In genomic region chr10:115175591-115175991, GRCm38 (mm10) we compare ENCODE assay signal across 13 mouse cellular contexts. TPM values are rescaled to one million over a fixed set of nuclear protein-coding genes. Genes with fewer than 3 reads are reported as not detected.
A peak's percentile ranks its signal among the peaks of the same experiment; 100 is the strongest.
DNase-seq lines count a peak whose midpoint lies in the region; ATAC-seq and TF ChIP-seq lines count a peak whose summit lies in the region.
"Had no signal": no experiment of that assay in that cellular context is flagged by ENCODE, and none has a peak within 500 bp of the region (broad histone marks: within the 10 kb centered on the region; RNA-seq: fewer than 3 reads in every experiment).

No protein-coding gene starts in this region.

- 0 out of 2 replicates have a peak overlapping the region, but pooled peaks have one; percentile 16 for H3K4me2 ChIP-seq in heart, embryonic 13.5 days
- H3K4me2 ChIP-seq in hindbrain, embryonic 14.5 days (replicated peaks): no peak overlapping the region; the same call in 1 of the 2 replicates
- H3K4me2 ChIP-seq: embryonic facial prominence, embryonic 13.5 days had no signal

- WGBS in heart, embryonic 13.5 days: 50% methylated on average over 12 of the region's 12 CpGs
- 67% methylated on average over 12 of the region's 12 CpGs for WGBS in thymus, adult 2 months
- 46% methylated on average over 12 of the region's 12 CpGs for WGBS in hindbrain, embryonic 14.5 days

- ATAC-seq in heart, embryonic 13.5 days (ENCODE audit: extremely low read depth, insufficient number of reproducible peaks, low FRiP score, low TSS enrichment): no peak
- ATAC-seq in hindbrain, embryonic 14.5 days (ENCODE audit: low FRiP score): no peak

- DNase-seq in heart, adult 18-20 months: no peak
- DNase-seq in right cerebral cortex, postnatal 10 days (ENCODE audit: low spot score in 2 of 2): peak; percentile 43 to 45
- DNase-seq in right cerebral cortex, adult 18-20 months: no peak
- peak; percentile 29 for DNase-seq in layer of hippocampus, adult 9-11 months
- no peak for DNase-seq in thymus, adult 2 months
- DNase-seq in hindbrain, embryonic 14.5 days (ENCODE audit: low spot score): no peak
- no peak for DNase-seq in gastrocnemius, postnatal 4 days (ENCODE audit: low spot score in 2 of 2)
- DNase-seq: thymus, postnatal 36 days had no signal

- no peak overlapping the region for H3K4me3 ChIP-seq in heart, embryonic 13.5 days
- H3K4me3 ChIP-seq in thymus, adult 2 months (ENCODE audit: control insufficient read depth, insufficient read depth, low read length): no peak overlapping the region
- H3K4me3 ChIP-seq in hindbrain, embryonic 14.5 days (replicated peaks; ENCODE audit: low read length): no peak overlapping the region
- H3K4me3 ChIP-seq: embryonic facial prominence, embryonic 13.5 days; myocyte had no signal

- no peak overlapping the region for H3K9ac ChIP-seq in heart, embryonic 13.5 days
- no peak overlapping the region for H3K9ac ChIP-seq in hindbrain, embryonic 14.5 days
- H3K9ac ChIP-seq: embryonic facial prominence, embryonic 13.5 days had no signal

- no peaks in the 10 kb centered on the region for H3K27me3 ChIP-seq in heart, embryonic 13.5 days (replicated peaks)
- no peaks in the 10 kb centered on the region for H3K27me3 ChIP-seq in thymus, adult 2 months (ENCODE audit: control insufficient read depth, insufficient read depth, low read length)
- H3K27me3 ChIP-seq in hindbrain, embryonic 14.5 days (ENCODE audit: control insufficient read depth, insufficient read depth, low read length): no peaks in the 10 kb centered on the region
- H3K27me3 ChIP-seq: embryonic facial prominence, embryonic 13.5 days had no signal

- H3K27ac ChIP-seq in heart, embryonic 13.5 days (replicated peaks): no peak overlapping the region
- no peak overlapping the region for H3K27ac ChIP-seq in thymus, adult 2 months (ENCODE audit: control insufficient read depth, insufficient read depth, low read length)
- no peak overlapping the region for H3K27ac ChIP-seq in hindbrain, embryonic 14.5 days
- H3K27ac ChIP-seq: embryonic facial prominence, embryonic 13.5 days had no signal

- no peaks in the 10 kb centered on the region for H3K36me3 ChIP-seq in heart, embryonic 13.5 days
- no peaks in the 10 kb centered on the region for H3K36me3 ChIP-seq in thymus, adult 2 months (ENCODE audit: control insufficient read depth, insufficient read depth, low read length)
- no peaks in the 10 kb centered on the region for H3K36me3 ChIP-seq in hindbrain, embryonic 14.5 days (replicated peaks; ENCODE audit: control insufficient read depth, insufficient read depth)
- H3K36me3 ChIP-seq: embryonic facial prominence, embryonic 13.5 days had no signal

- H3K9me3 ChIP-seq in heart, embryonic 13.5 days: no peaks in the 10 kb centered on the region
- no peaks in the 10 kb centered on the region for H3K9me3 ChIP-seq in hindbrain, embryonic 14.5 days (ENCODE audit: control insufficient read depth, low read length)
- H3K9me3 ChIP-seq: embryonic facial prominence, embryonic 13.5 days had no signal

- H3K4me1 ChIP-seq in heart, embryonic 13.5 days: peaks cover 14% of the 10 kb centered on the region; the same call in 1 of the 2 replicates
- no peaks in the 10 kb centered on the region for H3K4me1 ChIP-seq in thymus, adult 2 months (replicated peaks; ENCODE audit: control insufficient read depth, insufficient read depth, low read length)
- H3K4me1 ChIP-seq in hindbrain, embryonic 14.5 days (replicated peaks; ENCODE audit: control insufficient read depth, insufficient read depth, low read length): no peaks in the 10 kb centered on the region

- no peak for TF ChIP-seq POLR2A in thymus, adult 2 months (IDR thresholded peaks at IDR 0.05; ENCODE audit: control insufficient read depth, extremely low read depth, insufficient read depth, low read length, poor library complexity)

- no peak for TF ChIP-seq CTCF in thymus, adult 2 months (IDR thresholded peaks at IDR 0.05; ENCODE audit: borderline replicate concordance, control insufficient read depth, extremely low read depth, insufficient read depth, low read length, poor library complexity)

RNA-seq across cellular contexts. Expression of gene Tph2, which starts 9.2 kb away (rescaled TPM):
- polyA plus RNA-seq in heart, embryonic 13.5 days (2015; fragmentation: Nextera tagmentation; extraction: Ambion mirVana): not detected in 2 replicates
- total RNA-seq in heart, adult 18-20 months (2021): not detected
- 0.08 TPM in 1 of 2 replicates, not detected in the other for polyA plus RNA-seq in thymus, adult 2 months (2012; rRNA removed)
- 6.7 and 10.8 TPM in 2 replicates for polyA plus RNA-seq in hindbrain, embryonic 14.5 days (2014; fragmentation: Nextera tagmentation; extraction: Ambion mirVana)
- total RNA-seq in gastrocnemius, postnatal 4 days (2021): not detected
- total RNA-seq: adrenal gland, adult 18-20 months; liver, adult 2 months had no signal
- polyA plus RNA-seq: liver, adult 2 months had no signal

Comparison
In these comparisons a context has a peak if more than half of its experiments do, and no peak if none do; other contexts are left out.
1. DNase-seq: peak in right cerebral cortex, postnatal 10 days (2 of 2) and layer of hippocampus, adult 9-11 months (single experiment); none in heart, adult 18-20 months (0 of 2), right cerebral cortex, adult 18-20 months (single experiment), thymus, adult 2 months (single experiment), hindbrain, embryonic 14.5 days (single experiment) and gastrocnemius, postnatal 4 days (0 of 2).